In the genomic region with DNA sequence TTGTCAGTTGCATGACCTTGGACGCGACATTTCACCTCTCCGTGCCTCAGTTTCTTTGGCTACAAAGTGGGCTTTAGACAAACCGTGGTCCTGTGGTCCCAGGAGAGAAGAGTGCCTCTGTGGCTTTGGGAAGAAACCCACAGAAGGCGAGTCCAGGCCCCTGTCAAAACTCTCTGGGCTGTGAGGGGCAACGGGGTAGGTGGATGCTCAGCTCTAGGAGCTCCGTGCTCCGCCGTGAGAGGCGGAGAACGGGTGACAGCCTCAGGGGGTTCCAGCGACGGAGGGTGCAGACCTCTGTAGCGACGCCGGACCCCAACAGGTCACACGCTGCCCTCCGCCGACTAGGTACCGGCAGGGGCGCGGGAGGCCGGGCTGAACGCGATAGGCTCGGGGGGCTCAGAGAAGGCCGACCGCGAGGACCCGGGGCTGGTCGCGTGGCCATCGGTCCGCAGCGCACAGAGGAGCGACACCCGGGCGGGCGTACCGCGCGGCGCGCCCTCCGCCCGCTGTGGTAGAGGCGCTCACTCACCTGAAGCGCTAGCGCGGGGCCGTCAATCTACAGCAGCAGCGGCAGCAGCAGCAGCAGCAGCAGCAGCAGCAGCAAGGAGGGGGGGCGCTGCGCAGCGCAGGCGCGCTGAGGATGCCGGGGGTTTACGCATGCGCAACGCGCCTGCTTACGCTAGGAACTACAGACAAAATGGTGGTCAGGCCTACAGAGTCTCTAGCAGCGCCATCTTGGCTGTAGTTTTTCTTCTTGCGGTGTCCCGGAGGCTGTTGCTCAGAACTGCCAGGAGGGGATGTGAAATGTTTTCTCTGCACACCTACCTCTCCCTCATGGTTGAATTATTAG, we compare ENCODE assay signal across 8 mouse cellular contexts. TPM values are rescaled to one million over a fixed set of nuclear protein-coding genes. Genes with fewer than 3 reads are reported as not detected.
DNase-seq lines count a peak whose midpoint lies in the region; ATAC-seq lines count a peak whose summit lies in the region.

TSS of gene Ndrg3 (minus strand) at position 587 of the 850 bp plus-strand sequence.

- H3K27me3 ChIP-seq in hindbrain, embryonic 11.5 days (ENCODE audit: control insufficient read depth, insufficient read depth, low read length): no peaks in the 10 kb centered on the region

- peak within 1 kb of the TSS; percentile 81 for H3K9ac ChIP-seq in hindbrain, embryonic 11.5 days (ENCODE audit: low read depth, low read length)

- peak within 1 kb of the TSS; percentile 87 for H3K4me2 ChIP-seq in hindbrain, embryonic 11.5 days (replicated peaks; ENCODE audit: low read depth, low read length)

- no peaks in the 10 kb centered on the region for H3K9me3 ChIP-seq in hindbrain, embryonic 11.5 days (ENCODE audit: control insufficient read depth, low read length)

- H3K36me3 ChIP-seq in hindbrain, embryonic 11.5 days (ENCODE audit: control insufficient read depth, insufficient read depth, low read length): no peaks in the 10 kb centered on the region

- under 1% methylated on average over 66 of the region's 66 CpGs for WGBS in hindbrain, embryonic 11.5 days

- H3K27ac ChIP-seq in hindbrain, embryonic 11.5 days (ENCODE audit: low read depth, low read length): 0 out of 2 replicates have a peak within 1 kb of the TSS, but pooled peaks have one; percentile 48

- peak; percentile 94 for ATAC-seq in hindbrain, embryonic 11.5 days (ENCODE audit: low FRiP score)

- DNase-seq in Muller cell, postnatal 12 days (ENCODE audit: inconsistent ontology term): peak; percentile 96
- DNase-seq in cerebellum, adult 9-11 months: peak; percentile 98
- peak; percentile 96 to 98 for DNase-seq in frontal cortex, adult 2 months (ENCODE audit: extremely low spot score in 1 of 2, low spot score in 1 of 2)
- DNase-seq in hindbrain, embryonic 11.5 days (ENCODE audit: low spot score): peak; percentile 99
- peak; percentile 95 to 97 for DNase-seq in layer of hippocampus, postnatal 10 days (ENCODE audit: low spot score in 2 of 2)
- DNase-seq in lung, postnatal 10 days: peak; percentile 98
- DNase-seq in ovary, postnatal 36 days (ENCODE audit: low spot score): peak; percentile 97
- peak; percentile 97 for DNase-seq in thymus, postnatal 25 days

- peaks cover 4% of the 10 kb centered on the region for H3K4me1 ChIP-seq in hindbrain, embryonic 11.5 days (replicated peaks; ENCODE audit: control insufficient read depth, insufficient read depth, low read length)

- H3K4me3 ChIP-seq in hindbrain, embryonic 11.5 days (ENCODE audit: low read depth, low read length): peak within 1 kb of the TSS; percentile 80

RNA-seq across cellular contexts. Expression of gene Ndrg3, which starts in this region (rescaled TPM):
- polyA plus RNA-seq in frontal cortex, adult 2 months (2012; rRNA removed): 439 and 512 TPM in 2 replicates
- 48.2 and 50.2 TPM in 2 replicates for polyA plus RNA-seq in hindbrain, embryonic 11.5 days (2014; fragmentation: Nextera tagmentation; extraction: Ambion mirVana)
- 100 to 1,000 TPM; 360 to 416 TPM for total RNA-seq in layer of hippocampus, postnatal 10 days (2021)

Comparison
In these comparisons a context has a peak if more than half of its experiments do, and no peak if none do; other contexts are left out.
1. Peak in every context shown above with its lines: DNase-seq, ATAC-seq, H3K4me3 ChIP-seq and H3K27ac ChIP-seq.